Mouse (Mus musculus): ENCODE results near the gene F11. TPM values are rescaled to one million over a fixed set of nuclear protein-coding genes. Genes with fewer than 3 reads are reported as not detected.

Gene F11
- polyA plus RNA-seq, 1 experiment from 2014 or later: not detected

- H3K27me3 ChIP-seq: no peaks in the 10 kb centered on the region
- no peaks in the 10 kb centered on the region for H3K4me1 ChIP-seq
- no peak for ATAC-seq (ENCODE audit: low FRiP score)
- no peaks in the 10 kb centered on the region for H3K36me3 ChIP-seq (replicated peaks)
- no peak overlapping the region for H3K27ac ChIP-seq
- no peak overlapping the region for H3K4me3 ChIP-seq (replicated peaks)
- H3K9ac ChIP-seq: no peak overlapping the region
- H3K9me3 ChIP-seq: no peaks in the 10 kb centered on the region
- H3K4me2 ChIP-seq: no peak overlapping the region
- WGBS: 94% methylated on average over 4 of the region's 4 CpGs
Observed at GRCm38 (mm10) chr8:45267611-45268391, 6.0 kb upstream of the F11 start.

GRCm38 (mm10) chr8:45266993-45267392, 5.2 kb upstream of the F11 start:
- Histone ChIP-seq H3K9ac (no peak overlapping the region), H3K4me2 (no peak overlapping the region), H3K4me3 (replicated peaks) (no peak overlapping the region), H3K27me3 (no peaks in the 10 kb centered on the region), H3K36me3 (replicated peaks) (no peaks in the 10 kb centered on the region), H3K27ac (no peak overlapping the region), H3K9me3 (no peaks in the 10 kb centered on the region), H3K4me1 (no peaks in the 10 kb centered on the region)
- no peak for ATAC-seq (ENCODE audit: low FRiP score)
- 52% methylated on average over 8 of the region's 8 CpGs for WGBS

GRCm38 (mm10) chr8:45264918-45265317, 3.1 kb upstream of the F11 start:
- H3K27ac ChIP-seq: no peak overlapping the region
- WGBS: 90% methylated on average over 4 of the region's 4 CpGs
- no peak for ATAC-seq (ENCODE audit: low FRiP score)
- H3K4me2 ChIP-seq: no peak overlapping the region
- H3K36me3 ChIP-seq (replicated peaks): no peaks in the 10 kb centered on the region
- H3K4me1 ChIP-seq: no peaks in the 10 kb centered on the region
- no peak overlapping the region for H3K9ac ChIP-seq
- no peaks in the 10 kb centered on the region for H3K27me3 ChIP-seq
- no peak overlapping the region for H3K4me3 ChIP-seq (replicated peaks)
- no peaks in the 10 kb centered on the region for H3K9me3 ChIP-seq

GRCm38 (mm10) chr8:45262851-45263250, 1.0 kb upstream of the F11 start:
- H3K4me2 ChIP-seq: no peak overlapping the region
- H3K27me3 ChIP-seq: no peaks in the 10 kb centered on the region
- no peaks in the 10 kb centered on the region for H3K36me3 ChIP-seq (replicated peaks)
- H3K4me3 ChIP-seq (replicated peaks): no peak overlapping the region
- H3K9me3 ChIP-seq: no peaks in the 10 kb centered on the region
- H3K4me1 ChIP-seq: no peaks in the 10 kb centered on the region
- 87% methylated on average over 3 of the region's 3 CpGs for WGBS
- ATAC-seq (ENCODE audit: low FRiP score): no peak
- H3K27ac ChIP-seq: no peak overlapping the region
- H3K9ac ChIP-seq: no peak overlapping the region

- no peaks in the 10 kb centered on the region for H3K36me3 ChIP-seq (replicated peaks)
- ATAC-seq (ENCODE audit: low FRiP score): no peak
- no peaks in the 10 kb centered on the region for H3K4me1 ChIP-seq
- no peak overlapping the region for H3K4me2 ChIP-seq
- H3K9me3 ChIP-seq: no peaks in the 10 kb centered on the region
- no peak overlapping the region for H3K4me3 ChIP-seq (replicated peaks)
- no peak overlapping the region for H3K9ac ChIP-seq
- no peaks in the 10 kb centered on the region for H3K27me3 ChIP-seq
- H3K27ac ChIP-seq: no peak overlapping the region
- WGBS: 78% methylated on average over 8 of the region's 8 CpGs
Observed at GRCm38 (mm10) chr8:45258421-45258820, 3.4 kb downstream of the F11 start.

GRCm38 (mm10) chr8:45255040-45255439, 6.8 kb downstream of the F11 start:
- H3K27ac ChIP-seq: no peak overlapping the region
- H3K36me3 ChIP-seq (replicated peaks): no peaks in the 10 kb centered on the region
- H3K27me3 ChIP-seq: no peaks in the 10 kb centered on the region
- H3K4me2 ChIP-seq: no peak overlapping the region
- no peaks in the 10 kb centered on the region for H3K4me1 ChIP-seq
- H3K4me3 ChIP-seq (replicated peaks): no peak overlapping the region
- no peaks in the 10 kb centered on the region for H3K9me3 ChIP-seq
- 87% methylated on average over 12 of the region's 12 CpGs for WGBS
- ATAC-seq (ENCODE audit: low FRiP score): no peak
- no peak overlapping the region for H3K9ac ChIP-seq

- Histone ChIP-seq H3K27ac (no peak overlapping the region), H3K4me3 (replicated peaks) (no peak overlapping the region), H3K4me1 (no peaks in the 10 kb centered on the region), H3K9ac (no peak overlapping the region), H3K27me3 (no peaks in the 10 kb centered on the region), H3K9me3 (no peaks in the 10 kb centered on the region), H3K36me3 (replicated peaks) (no peaks in the 10 kb centered on the region), H3K4me2 (no peak overlapping the region)
- no peak for ATAC-seq (ENCODE audit: low FRiP score)
- 89% methylated on average over 8 of the region's 8 CpGs for WGBS
Observed at GRCm38 (mm10) chr8:45254194-45254842, 7.5 kb downstream of the F11 start.

GRCm38 (mm10) chr8:45253586-45253985, 8.2 kb downstream of the F11 start:
- H3K27me3 ChIP-seq: no peaks in the 10 kb centered on the region
- 98% methylated on average over 1 of the region's 1 CpGs for WGBS
- ATAC-seq (ENCODE audit: low FRiP score): no peak

GRCm38 (mm10) chr8:45253111-45253510, 8.7 kb downstream of the F11 start:
- Histone ChIP-seq H3K4me1 (no peaks in the 10 kb centered on the region), H3K4me3 (replicated peaks) (no peak overlapping the region), H3K9me3 (no peaks in the 10 kb centered on the region), H3K27me3 (no peaks in the 10 kb centered on the region), H3K4me2 (no peak overlapping the region), H3K27ac (no peak overlapping the region), H3K36me3 (replicated peaks) (no peaks in the 10 kb centered on the region), H3K9ac (no peak overlapping the region)
- ATAC-seq (ENCODE audit: low FRiP score): no peak
- 54% methylated on average over 2 of the region's 2 CpGs for WGBS

More at GRCm38 (mm10) chr8:45253586-45253985, 8.2 kb downstream of the F11 start:
- H3K27ac ChIP-seq: no peak overlapping the region
- no peak overlapping the region for H3K4me2 ChIP-seq
- H3K4me3 ChIP-seq (replicated peaks): no peak overlapping the region
- no peak overlapping the region for H3K9ac ChIP-seq
- no peaks in the 10 kb centered on the region for H3K9me3 ChIP-seq
- no peaks in the 10 kb centered on the region for H3K36me3 ChIP-seq (replicated peaks)
- no peaks in the 10 kb centered on the region for H3K4me1 ChIP-seq

GRCm38 (mm10) chr8:45246307-45246706, 15.5 kb downstream of the F11 start:
- Histone ChIP-seq H3K9ac (no peak overlapping the region), H3K27ac (no peak overlapping the region), H3K9me3 (no peaks in the 10 kb centered on the region), H3K4me2 (no peak overlapping the region), H3K27me3 (no peaks in the 10 kb centered on the region), H3K4me3 (replicated peaks) (no peak overlapping the region), H3K4me1 (peaks cover 6% of the 10 kb centered on the region), H3K36me3 (replicated peaks) (no peaks in the 10 kb centered on the region)
- WGBS: 22% methylated on average over 7 of the region's 7 CpGs
- no peak for ATAC-seq (ENCODE audit: low FRiP score)

- no peaks in the 10 kb centered on the region for H3K27me3 ChIP-seq
- no peak overlapping the region for H3K27ac ChIP-seq
- no peaks in the 10 kb centered on the region for H3K4me1 ChIP-seq
- H3K4me3 ChIP-seq (replicated peaks): no peak overlapping the region
- no peak overlapping the region for H3K4me2 ChIP-seq
- no peak for ATAC-seq (ENCODE audit: low FRiP score)
- 89% methylated on average over 8 of the region's 8 CpGs for WGBS
- no peaks in the 10 kb centered on the region for H3K36me3 ChIP-seq (replicated peaks)
- H3K9ac ChIP-seq: no peak overlapping the region
- no peaks in the 10 kb centered on the region for H3K9me3 ChIP-seq
Observed at GRCm38 (mm10) chr8:45239363-45239762, 22.5 kb downstream of the F11 start.

GRCm38 (mm10) chr8:45238282-45238681, 23.5 kb downstream of the F11 start:
- Histone ChIP-seq H3K4me2 (no peak overlapping the region), H3K4me1 (no peaks in the 10 kb centered on the region), H3K36me3 (replicated peaks) (no peaks in the 10 kb centered on the region), H3K27me3 (no peaks in the 10 kb centered on the region), H3K9ac (no peak overlapping the region), H3K4me3 (replicated peaks) (no peak overlapping the region), H3K27ac (no peak overlapping the region), H3K9me3 (no peaks in the 10 kb centered on the region)
- no peak; the same call in 1 of the 2 replicates for ATAC-seq (ENCODE audit: low FRiP score)
- 31% methylated on average over 3 of the region's 3 CpGs for WGBS
